In the genomic region with DNA sequence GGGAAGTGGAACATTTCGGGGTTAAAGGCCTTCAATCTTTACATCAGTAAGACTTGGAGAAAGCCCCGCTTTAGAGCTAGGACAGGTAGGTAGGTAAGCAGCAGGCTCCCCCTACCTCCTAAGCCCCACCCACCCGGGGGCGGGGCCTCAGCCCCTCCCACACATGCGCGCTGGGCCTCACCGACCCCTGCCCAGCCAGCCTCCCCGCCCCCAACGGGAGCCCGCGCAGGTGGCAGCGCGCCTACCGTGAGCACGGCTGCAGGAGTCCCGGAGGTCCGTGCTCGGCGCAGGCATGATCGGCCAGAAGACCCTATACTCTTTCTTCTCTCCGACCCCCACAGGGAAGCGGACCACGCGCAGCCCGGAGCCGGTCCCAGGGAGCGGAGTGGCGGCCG, we compare ENCODE assay signal across 8 mouse cellular contexts. TPM values are rescaled to one million over a fixed set of nuclear protein-coding genes. Genes with fewer than 3 reads are reported as not detected.
A peak's percentile ranks its signal among the peaks of the same experiment; 100 is the strongest.
DNase-seq lines count a peak whose midpoint lies in the region; ATAC-seq and TF ChIP-seq lines count a peak whose summit lies in the region.

Ung (plus strand) TSS at position 176 of the 395 bp plus-strand sequence.

- H3K9me3 ChIP-seq in intestine, embryonic 15.5 days = no peaks in the 10 kb centered on the region
- H3K9me3 ChIP-seq in lung, embryonic 14.5 days (ENCODE audit: low read depth, low read length) = no peaks in the 10 kb centered on the region

- H3K27me3 ChIP-seq in intestine, embryonic 15.5 days (replicated peaks) = no peaks in the 10 kb centered on the region
- no peaks in the 10 kb centered on the region for H3K27me3 ChIP-seq in lung, embryonic 14.5 days (ENCODE audit: insufficient read depth, low read length)
- H3K27me3 ChIP-seq in spleen, adult 2 months (ENCODE audit: control insufficient read depth, insufficient read depth, low read length) = no peaks in the 10 kb centered on the region

- H3K9ac ChIP-seq in intestine, embryonic 15.5 days = peak within 1 kb of the TSS; percentile 63
- H3K9ac ChIP-seq in lung, embryonic 14.5 days = peak within 1 kb of the TSS; percentile 62

- intact Hi-C loops in left cerebral cortex, postnatal 4 days (cut with DNase I) = no loop called here
- intact Hi-C loops in left cerebral cortex, postnatal 14 days (cut with DNase I) = no loop called here
- intact Hi-C loops in gastrocnemius, postnatal 14 days (cut with DNase I; ENCODE audit: low total_unique reads) = no loop called here

- no peaks in the 10 kb centered on the region for H3K36me3 ChIP-seq in intestine, embryonic 15.5 days
- H3K36me3 ChIP-seq in lung, embryonic 14.5 days (ENCODE audit: insufficient read depth) = peaks cover 13% of the 10 kb centered on the region; the same call in 1 of the 2 replicates
- no peaks in the 10 kb centered on the region for H3K36me3 ChIP-seq in spleen, adult 2 months (ENCODE audit: control insufficient read depth, insufficient read depth, low read length)

- H3K4me2 ChIP-seq in intestine, embryonic 15.5 days (replicated peaks) = peak within 1 kb of the TSS; percentile 97
- H3K4me2 ChIP-seq in lung, embryonic 14.5 days = peak within 1 kb of the TSS; percentile 99

- H3K4me3 ChIP-seq in intestine, embryonic 15.5 days (replicated peaks) = peak within 1 kb of the TSS; percentile 74
- peak within 1 kb of the TSS; percentile 79 for H3K4me3 ChIP-seq in lung, embryonic 14.5 days (ENCODE audit: low read depth, low read length)
- H3K4me3 ChIP-seq in spleen, adult 2 months (ENCODE audit: extremely low read depth, insufficient read depth, insufficient read length) = peak within 1 kb of the TSS; percentile 95

- peak within 1 kb of the TSS; percentile 84 for H3K27ac ChIP-seq in intestine, embryonic 15.5 days
- peak within 1 kb of the TSS; percentile 63 for H3K27ac ChIP-seq in lung, embryonic 14.5 days (ENCODE audit: low read depth)
- peak within 1 kb of the TSS; percentile 69 for H3K27ac ChIP-seq in spleen, adult 2 months (ENCODE audit: insufficient read depth, low read length)

- peak; percentile 63 for ATAC-seq in intestine, embryonic 15.5 days
- peak; percentile 12; the same call in 1 of the 2 replicates for ATAC-seq in lung, embryonic 14.5 days (ENCODE audit: insufficient read depth)

- peaks cover 37% of the 10 kb centered on the region for H3K4me1 ChIP-seq in intestine, embryonic 15.5 days (replicated peaks)
- no peaks in the 10 kb centered on the region for H3K4me1 ChIP-seq in lung, embryonic 14.5 days (ENCODE audit: insufficient read depth)
- peaks cover 10% of the 10 kb centered on the region for H3K4me1 ChIP-seq in spleen, adult 2 months (ENCODE audit: control insufficient read depth, insufficient read depth, insufficient read length)

- no peak for TF ChIP-seq CTCF in lung, embryonic 14.5 days (IDR thresholded peaks at IDR 0.05; ENCODE audit: low read depth)
- no peak for TF ChIP-seq CTCF in spleen, adult 2 months (IDR thresholded peaks at IDR 0.05; ENCODE audit: extremely low read depth, insufficient read depth, insufficient read length, insufficient replicate concordance)

- TF ChIP-seq POLR2A in spleen, adult 2 months (IDR thresholded peaks at IDR 0.05; ENCODE audit: low read depth, low read length) = no peak

- peak; percentile 82 for DNase-seq in left cerebral cortex, postnatal 4 days
- no peak for DNase-seq in left cerebral cortex, postnatal 14 days (ENCODE audit: low spot score in 2 of 2)
- DNase-seq in cerebellum, adult 18-20 months = peak; percentile 42 to 61
- peak; percentile 33 for DNase-seq in gastrocnemius, postnatal 14 days
- peak; percentile 76 for DNase-seq in lung, embryonic 14.5 days
- DNase-seq in spleen, adult 2 months (ENCODE audit: low read depth in 1 of 2, low spot score in 2 of 2) = peak; percentile 45 to 69
- no peak for DNase-seq in left cerebral cortex, adult 8-10 months (ENCODE audit: low spot score in 2 of 2)

- WGBS in intestine, embryonic 15.5 days = under 1% methylated on average over 29 of the region's 29 CpGs
- under 1% methylated on average over 29 of the region's 29 CpGs for whole genome bisulfite sequencing in lung, embryonic 14.5 days
- WGBS in spleen, adult 2 months = under 1% methylated on average over 29 of the region's 29 CpGs

RNA-seq across cellular contexts. Expression of gene Ung, which starts in this region (rescaled TPM):
- 1 to 10 TPM; 5.6 to 6.0 TPM for total RNA-seq in left cerebral cortex, postnatal 4 days (2021)
- total RNA-seq in left cerebral cortex, postnatal 14 days (2021) = 1 to 10 TPM; 4.9 to 5.5 TPM
- total RNA-seq in gastrocnemius, postnatal 14 days (2021) = 1 to 10 TPM; 6.5 to 7.2 TPM
- polyA plus RNA-seq in intestine, embryonic 15.5 days (2015; fragmentation: Nextera tagmentation; extraction: Ambion mirVana) = 45.0 and 45.1 TPM in 2 replicates
- polyA plus RNA-seq in lung, embryonic 14.5 days (2014; fragmentation: Nextera tagmentation; extraction: Ambion mirVana) = 44.0 and 44.2 TPM in 2 replicates
- polyA plus RNA-seq in spleen, adult 2 months (2012; rRNA removed) = 5.7 and 8.8 TPM in 2 replicates
- 1 to 10 TPM; 2.1 to 3.7 (median 3.2) TPM for total RNA-seq in left cerebral cortex, adult 8-10 months (2022)

Comparison
In these comparisons a context has a peak if more than half of its experiments do, and no peak if none do; other contexts are left out.
1. DNase-seq: peak in left cerebral cortex, postnatal 4 days (single experiment), cerebellum, adult 18-20 months (2 of 2), gastrocnemius, postnatal 14 days (single experiment), lung, embryonic 14.5 days (single experiment) and spleen, adult 2 months (2 of 2); none in left cerebral cortex, postnatal 14 days (0 of 2) and left cerebral cortex, adult 8-10 months (0 of 2).
2. Peak in every context shown above with its lines, with median percentiles within 50 percentile points of each other: H3K27ac ChIP-seq and H3K4me3 ChIP-seq.